Mouse (Mus musculus): Measurements from ENCODE around the gene Dysf.

DNA sequence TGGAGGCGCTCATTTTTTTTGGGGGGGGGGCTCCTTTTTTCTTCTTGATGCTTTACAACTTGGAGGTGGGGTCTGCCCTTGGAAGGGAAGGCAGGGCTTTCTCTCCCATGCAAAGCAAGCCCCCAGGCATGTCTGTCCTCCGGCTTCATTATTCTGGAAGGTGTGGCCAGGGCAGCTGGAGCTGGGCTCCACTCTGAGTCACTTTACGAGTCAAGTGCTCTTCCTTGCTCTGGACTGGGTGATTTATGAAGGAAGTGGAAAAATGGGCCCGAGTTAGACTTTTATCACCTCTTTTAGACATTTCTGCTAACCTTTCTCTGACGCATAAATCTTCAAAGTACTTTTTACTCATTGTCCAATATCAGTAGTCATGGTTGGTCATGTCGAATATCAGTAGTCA is 61.9 kb downstream of the Dysf start:
- no peak for TF ChIP-seq GATA1 (IDR thresholded peaks at IDR 0.05; ENCODE audit: borderline replicate concordance, low read length)
- no peak for TF ChIP-seq FLI1 (IDR thresholded peaks at IDR 0.05; ENCODE audit: low read length)

Data from megakaryocyte, embryonic 14.5 days (primary cell).